Mouse (Mus musculus) liver, embryonic 11.5 days (tissue): ENCODE data around the gene Gfi1b. TPM values are rescaled to one million over a fixed set of nuclear protein-coding genes. Genes with fewer than 3 reads are reported as not detected.

Experiments used
- ATAC-seq: fragments of 200-750 bp; cut with Nextera tagmentation; replicated peaks from 2 replicates; pipeline ENCODE4 v1.8.0; 2017; ENCODE audit warnings: moderate number of reproducible peaks, mild to moderate bottlenecking, moderate TSS enrichment, moderate library complexity; ENCODE audit not compliant: low FRiP score
- DNase-seq: peaks from one replicate; pipeline ENCODE4 v3.0.0-alpha.2; 2017; ENCODE audit warnings: low spot score
- H3K27ac ChIP-seq: fragments of 300-500 bp; sonication (generic); 2 replicates; pipeline ENCODE4 v1.5.1; 2014; ENCODE audit warnings: mild to moderate bottlenecking, low read depth, low read length, control low read depth
- H3K27me3 ChIP-seq: fragments of 300-500 bp; sonication (generic); replicated peaks from 2 replicates; pipeline ENCODE4 v1.6.1; 2014; ENCODE audit warnings: low read length, mixed read lengths; ENCODE audit not compliant: control insufficient read depth, insufficient read depth
- H3K36me3 ChIP-seq: fragments of 300-500 bp; sonication (generic); 2 replicates; pipeline ENCODE4 v1.6.1; 2014; ENCODE audit warnings: mild to moderate bottlenecking, low read length, moderate library complexity, mixed read lengths; ENCODE audit not compliant: control insufficient read depth, insufficient read depth
- H3K4me1 ChIP-seq: fragments of 300-500 bp; sonication (generic); replicated peaks from 2 replicates; pipeline ENCODE4 v1.6.1; 2014; ENCODE audit warnings: low read length, mixed read lengths; ENCODE audit not compliant: control insufficient read depth, insufficient read depth
- H3K4me2 ChIP-seq: fragments of 300-500 bp; sonication (generic); 2 replicates; pipeline ENCODE4 v1.6.1; 2014; ENCODE audit warnings: mild to moderate bottlenecking, control low read depth, moderate library complexity
- H3K4me3 ChIP-seq: fragments of 300-500 bp; sonication (generic); 2 replicates; pipeline ENCODE4 v1.5.1; 2014; ENCODE audit warnings: low read depth, low read length, control low read depth
- H3K9ac ChIP-seq: fragments of 300-500 bp; sonication (generic); 2 replicates; pipeline ENCODE4 v1.6.1; 2014; ENCODE audit warnings: low read depth, low read length, control low read depth
- H3K9me3 ChIP-seq: fragments of 300-500 bp; sonication (generic); 2 replicates; pipeline ENCODE4 v1.6.1; 2016; ENCODE audit warnings: low read length, inconsistent platforms, mixed read lengths; ENCODE audit not compliant: control insufficient read depth
- WGBS: fragments of 180-500 bp; shearing (Covaris S2); extraction: QIAGEN DNeasy Blood & Tissue Kit; methylation state at CpG from one replicate; pipeline ENCODE4 v1.1.7; 2014; 5-methylcytosine and 5-hydroxymethylcytosine counted together
- polyA plus RNA-seq: library from polyadenylated mRNA; unstranded; fragments of >200 nt; fragmentation: Nextera tagmentation; extraction: Ambion mirVana; gene quantifications from 2 replicates; pipeline ENCODE4 v1.2.1, GENCODE M21; 2014

The Gfi1b gene
- polyA plus RNA-seq, 1 experiment from 2014 or later: 143 TPM

DNA sequence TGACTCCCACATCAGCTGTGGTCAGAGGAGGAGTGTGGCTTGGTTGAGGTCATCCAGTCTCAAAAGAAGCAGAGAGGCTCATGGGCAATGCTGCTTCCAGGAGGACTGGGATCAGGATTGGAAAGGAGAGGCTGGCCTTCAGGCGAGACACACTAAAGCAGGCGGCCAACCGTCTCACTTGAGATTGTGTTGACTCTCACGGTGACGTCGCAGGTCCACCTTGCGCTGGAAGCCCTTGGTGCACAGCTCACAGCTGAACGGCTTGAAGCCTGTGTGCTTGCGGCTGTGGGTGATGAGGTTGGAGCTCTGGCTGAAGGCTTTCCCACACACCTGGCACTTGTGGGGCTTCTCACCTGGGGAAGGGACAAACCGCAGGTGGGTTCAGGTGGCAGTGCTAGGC lies 11.9 kb downstream of the Gfi1b start:
- H3K9ac ChIP-seq: no peak overlapping the region
- H3K36me3 ChIP-seq: peaks cover 23% of the 10 kb centered on the region
- no peak for ATAC-seq
- no peaks in the 10 kb centered on the region for H3K9me3 ChIP-seq
- H3K4me2 ChIP-seq: no peak overlapping the region
- H3K27me3 ChIP-seq: no peaks in the 10 kb centered on the region
- no peak overlapping the region for H3K4me3 ChIP-seq
- peaks cover 53% of the 10 kb centered on the region for H3K4me1 ChIP-seq
- H3K27ac ChIP-seq: peak overlapping the region; percentile 23
- DNase-seq: no peak
- WGBS: 89% methylated on average over 10 of the region's 10 CpGs

DNA sequence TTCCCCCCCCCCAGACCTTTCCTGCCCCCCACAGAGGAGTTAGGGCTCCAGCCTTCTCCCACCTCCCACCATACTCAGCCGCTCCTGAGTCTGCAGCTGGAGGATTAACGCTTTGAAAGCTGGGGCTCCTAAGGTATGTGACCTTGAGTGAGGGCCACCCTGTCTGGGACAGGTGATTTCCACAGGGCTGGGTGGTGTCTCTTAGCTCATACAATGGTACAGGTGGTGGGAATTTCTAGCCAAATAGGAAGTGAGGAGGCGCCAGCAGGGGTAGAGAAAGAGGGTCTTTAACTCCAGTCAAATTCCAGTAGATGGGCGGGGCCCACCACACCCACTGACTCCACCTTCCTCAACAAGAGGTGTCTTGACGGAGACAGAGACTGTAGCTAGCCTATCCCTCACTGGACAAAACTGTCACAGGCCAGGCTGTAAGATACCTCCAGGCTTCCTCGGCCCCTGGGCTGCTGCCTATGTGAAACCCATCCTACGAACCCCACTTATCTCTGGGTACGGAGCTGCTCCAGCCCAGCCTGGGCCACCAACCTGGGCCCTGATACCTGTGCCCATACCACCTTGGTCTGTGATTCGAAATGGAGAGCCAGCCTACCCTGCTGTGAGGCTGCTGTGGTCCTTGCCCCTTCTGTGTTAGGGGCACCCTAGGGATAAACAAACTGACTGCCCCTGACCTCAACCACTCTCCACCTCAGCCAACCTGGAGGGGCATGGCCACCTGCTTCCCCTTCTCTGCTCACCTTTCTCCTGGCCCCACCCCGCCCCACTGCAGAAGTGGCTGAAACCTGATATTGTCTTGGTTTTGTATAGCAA lies 14.2 kb downstream of the Gfi1b start:
- no peaks in the 10 kb centered on the region for H3K27me3 ChIP-seq
- H3K9ac ChIP-seq: peak overlapping the region; percentile 25; the same call in 1 of the 2 replicates
- H3K4me2 ChIP-seq: peak overlapping the region; percentile 27; the same call in 1 of the 2 replicates
- WGBS: 42% methylated on average over 10 of the region's 10 CpGs
- peaks cover 57% of the 10 kb centered on the region for H3K4me1 ChIP-seq
- peak overlapping the region; percentile 87 for H3K27ac ChIP-seq
- H3K36me3 ChIP-seq: peaks cover 12% of the 10 kb centered on the region; the same call in 1 of the 2 replicates
- H3K9me3 ChIP-seq: no peaks in the 10 kb centered on the region
- DNase-seq (no peak), ATAC-seq (peak; percentile 65)
- H3K4me3 ChIP-seq: no peak overlapping the region

DNA sequence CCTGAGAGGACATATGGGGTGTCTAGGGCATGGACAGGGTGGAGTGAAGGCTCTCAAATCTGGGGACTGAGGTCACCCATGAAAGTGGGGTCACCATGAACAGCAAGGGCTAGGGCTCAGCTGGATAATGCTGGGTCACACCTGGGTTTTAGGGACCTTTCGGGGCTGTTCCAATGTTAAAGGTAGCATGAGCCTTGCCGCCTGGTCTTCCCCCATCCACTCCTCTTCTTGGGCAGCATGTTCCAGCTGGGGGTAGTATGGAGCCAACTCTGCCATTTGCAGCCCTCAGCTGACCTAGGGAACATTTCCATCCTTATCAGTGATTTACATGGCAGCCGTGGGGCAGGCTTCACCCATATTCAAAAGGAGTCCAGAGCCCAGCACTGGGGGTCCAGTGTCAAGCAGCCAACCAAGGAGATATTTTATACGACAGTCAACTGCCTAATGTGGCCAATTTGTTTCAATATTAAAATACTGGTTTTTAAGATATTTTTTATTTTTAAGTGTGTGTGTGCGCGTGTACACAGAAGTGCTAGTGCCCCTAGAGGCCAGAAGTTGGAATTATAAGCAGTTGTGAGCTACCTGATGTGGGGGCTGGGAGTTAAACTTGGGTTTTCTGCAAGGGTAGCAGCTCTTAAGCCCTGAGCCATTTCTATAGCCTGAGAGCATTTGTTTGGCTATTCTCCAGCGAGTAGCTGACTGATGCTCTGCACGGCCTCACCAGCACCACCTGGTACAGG lies 15.0 kb downstream of the Gfi1b start:
- Histone ChIP-seq H3K27ac (peak overlapping the region; percentile 87), H3K9me3 (no peaks in the 10 kb centered on the region), H3K4me1 (peaks cover 59% of the 10 kb centered on the region), H3K9ac (peak overlapping the region; percentile 8; the same call in 1 of the 2 replicates), H3K27me3 (no peaks in the 10 kb centered on the region), H3K4me2 (no peak overlapping the region), H3K36me3 (peaks cover 8% of the 10 kb centered on the region; the same call in 1 of the 2 replicates), H3K4me3 (no peak overlapping the region)
- WGBS: 58% methylated on average over 8 of the region's 8 CpGs
- DNase-seq (no peak), ATAC-seq (peak; percentile 2; the same call in 1 of the 2 replicates)

DNA sequence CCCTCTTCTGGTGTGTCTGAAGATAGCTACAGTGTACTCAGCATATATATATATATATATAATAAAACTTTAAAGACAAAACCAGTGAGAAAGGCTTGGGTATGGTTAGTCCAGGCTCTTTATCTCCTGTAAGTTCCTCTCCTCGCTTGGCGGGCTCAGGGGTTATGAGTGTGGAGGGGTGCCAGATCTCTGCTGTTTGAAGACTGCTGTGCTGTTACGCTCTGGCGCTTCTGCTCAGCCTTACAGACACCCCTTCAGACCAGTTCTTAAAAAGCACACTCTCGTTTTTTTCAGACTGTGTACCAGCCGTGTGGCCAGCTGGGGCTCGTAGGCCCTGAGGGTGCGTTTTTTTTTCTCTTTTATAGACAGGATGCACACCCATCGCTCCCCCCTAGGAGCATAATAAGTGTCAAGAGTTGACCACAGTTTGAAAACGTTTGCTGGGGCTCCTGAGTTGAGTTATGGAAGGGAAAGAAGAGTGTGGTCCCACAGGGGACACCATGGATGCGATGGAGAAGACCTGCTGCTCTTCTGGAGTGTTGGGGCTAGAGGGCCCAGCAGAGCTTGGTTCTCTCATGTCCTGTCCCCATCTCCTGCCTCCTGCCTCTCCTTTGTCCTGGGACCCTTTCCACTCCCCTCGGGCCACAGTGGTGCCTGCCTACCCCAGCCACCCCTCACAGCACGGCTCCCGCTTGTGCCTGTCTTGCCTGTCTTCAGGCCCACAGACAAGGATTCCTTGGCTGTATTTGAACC lies 15.8 kb downstream of the Gfi1b start:
- peaks cover 3% of the 10 kb centered on the region; the same call in 1 of the 2 replicates for H3K36me3 ChIP-seq
- DNase-seq: no peak
- H3K27ac ChIP-seq: peak overlapping the region; percentile 87
- WGBS: 61% methylated on average over 14 of the region's 14 CpGs
- H3K9me3 ChIP-seq: no peaks in the 10 kb centered on the region
- no peaks in the 10 kb centered on the region for H3K27me3 ChIP-seq
- no peak overlapping the region for H3K4me2 ChIP-seq
- ATAC-seq: no peak
- peaks cover 67% of the 10 kb centered on the region for H3K4me1 ChIP-seq
- H3K9ac ChIP-seq: no peak overlapping the region; the same call in 1 of the 2 replicates
- H3K4me3 ChIP-seq: no peak overlapping the region

DNA sequence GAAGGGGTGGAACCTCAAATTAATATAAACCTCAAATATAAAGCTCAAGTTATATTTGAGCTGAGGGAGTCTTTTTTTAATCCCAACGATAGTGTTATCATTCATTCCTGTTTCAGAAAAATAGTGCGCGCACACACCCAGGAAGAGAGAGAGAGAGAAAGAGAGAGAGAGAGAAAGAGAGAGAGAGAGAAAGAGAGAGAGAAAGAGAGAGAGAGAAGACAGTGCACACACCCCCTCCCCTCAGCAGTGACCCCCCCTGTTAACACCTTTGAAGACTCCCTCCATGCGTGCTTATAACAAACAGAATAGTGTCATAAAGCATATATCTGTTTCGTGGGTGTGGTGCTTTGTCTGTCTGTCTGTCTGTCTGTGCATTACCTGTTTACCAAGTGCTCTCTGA lies 18.2 kb downstream of the Gfi1b start:
- H3K9me3 ChIP-seq: no peaks in the 10 kb centered on the region
- no peak overlapping the region for H3K4me3 ChIP-seq
- H3K27ac ChIP-seq: peak overlapping the region; percentile 97
- ATAC-seq (no peak), DNase-seq (no peak)
- no peak overlapping the region for H3K4me2 ChIP-seq
- peaks cover 72% of the 10 kb centered on the region for H3K4me1 ChIP-seq
- no peaks in the 10 kb centered on the region for H3K27me3 ChIP-seq
- peak overlapping the region; percentile 34; the same call in 1 of the 2 replicates for H3K9ac ChIP-seq
- H3K36me3 ChIP-seq: no peaks in the 10 kb centered on the region
- WGBS: 83% methylated on average over 5 of the region's 5 CpGs

DNA sequence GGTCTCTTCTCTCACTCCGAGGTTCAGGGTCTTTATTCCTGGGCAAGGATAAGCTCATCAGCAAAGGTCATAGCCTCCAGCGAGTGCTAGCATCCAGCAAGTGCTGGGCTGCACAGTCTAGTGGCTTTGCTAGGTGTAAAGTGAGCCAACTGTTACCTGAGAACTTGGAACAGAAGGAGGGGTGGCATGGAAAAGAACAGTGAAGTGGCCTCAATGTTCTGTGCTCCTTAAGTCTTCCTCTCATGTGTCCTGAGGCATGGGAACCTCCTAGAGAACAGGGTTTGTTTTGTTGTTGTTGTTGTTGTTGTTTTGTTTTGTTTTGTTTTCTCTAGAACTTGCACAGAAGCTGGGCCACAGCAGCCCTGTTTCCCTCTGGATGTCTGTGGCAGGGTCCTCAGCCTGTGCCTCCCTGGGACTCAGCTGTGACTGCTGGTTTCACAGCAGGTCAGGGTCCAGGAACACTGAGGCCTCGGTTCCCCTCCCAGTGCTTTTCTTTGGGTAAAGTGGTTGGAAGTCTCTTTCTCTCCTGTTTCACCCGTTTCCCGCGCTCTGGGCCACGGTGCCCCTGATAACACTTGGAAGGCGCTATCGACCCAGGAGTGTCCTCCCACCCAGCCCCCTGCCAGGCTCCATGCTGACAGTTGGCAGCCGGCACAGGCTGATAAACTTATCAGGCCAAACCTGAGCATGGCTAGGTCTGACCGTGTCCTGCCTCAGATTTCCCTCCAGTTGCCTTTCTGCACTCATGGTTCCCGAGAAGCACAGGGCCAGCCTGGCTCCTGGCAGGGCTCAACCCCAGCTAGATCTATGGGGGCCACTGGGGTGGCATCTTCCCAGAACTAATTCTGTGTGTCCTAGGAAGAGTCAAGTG lies 19.8 kb downstream of the Gfi1b start:
- DNase-seq (peak; percentile 83), ATAC-seq (peak; percentile 87)
- 18% methylated on average over 12 of the region's 12 CpGs for WGBS
- Histone ChIP-seq H3K27ac (peak overlapping the region; percentile 97), H3K4me2 (peak overlapping the region; percentile 52), H3K27me3 (no peaks in the 10 kb centered on the region), H3K9me3 (no peaks in the 10 kb centered on the region), H3K4me1 (peaks cover 73% of the 10 kb centered on the region), H3K9ac (peak overlapping the region; percentile 66), H3K36me3 (no peaks in the 10 kb centered on the region), H3K4me3 (no peak overlapping the region)

DNA sequence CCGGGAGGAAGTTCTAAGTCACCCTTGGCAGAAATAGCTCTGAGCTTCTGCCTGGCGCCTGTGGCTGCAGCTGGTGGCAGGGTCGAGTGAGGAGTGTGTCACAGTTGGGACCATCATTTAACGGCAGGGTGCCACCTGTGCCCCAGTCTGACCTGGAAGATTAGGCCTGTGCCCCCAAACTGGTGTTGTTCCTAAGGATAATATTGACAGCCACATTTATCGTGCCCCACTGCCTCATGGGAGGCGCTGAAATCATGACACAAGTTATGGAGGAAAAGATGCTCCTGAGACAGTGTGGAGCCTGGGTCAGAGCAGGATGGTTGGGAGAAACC lies 22.2 kb downstream of the Gfi1b start:
- Histone ChIP-seq H3K9ac (peak overlapping the region; percentile 49), H3K9me3 (no peaks in the 10 kb centered on the region), H3K27me3 (no peaks in the 10 kb centered on the region), H3K4me3 (no peak overlapping the region), H3K4me2 (peak overlapping the region; percentile 49), H3K27ac (peak overlapping the region; percentile 97), H3K36me3 (no peaks in the 10 kb centered on the region), H3K4me1 (peaks cover 78% of the 10 kb centered on the region)
- WGBS: 36% methylated on average over 6 of the region's 6 CpGs
- no peak for ATAC-seq
- DNase-seq: no peak
